Mouse (Mus musculus): Measurements from ENCODE around the gene Tlk2. TPM values are rescaled to one million over a fixed set of nuclear protein-coding genes. Genes with fewer than 3 reads are reported as not detected.

The Tlk2 gene
- polyA plus RNA-seq, 1 experiment = 97.2 TPM

GRCm38 (mm10) chr11:105293101-105293581 is 114.5 kb downstream of the Tlk2 start:
- Histone ChIP-seq H3K27ac (ENCODE audit: insufficient read depth, low read length) (peak overlapping the region; percentile 89), H3K4me3 (ENCODE audit: insufficient read depth, low read length) (peak overlapping the region; percentile 71), H3K4me1 (ENCODE audit: control insufficient read depth, insufficient read depth, low read length) (peaks cover 14% of the 10 kb centered on the region)
- TF ChIP-seq CTCF (IDR thresholded peaks at IDR 0.05; ENCODE audit: borderline replicate concordance, insufficient read depth, low read length) = no peak
- no peak for TF ChIP-seq POLR2A (IDR thresholded peaks at IDR 0.05; ENCODE audit: low read depth, low read length)

GRCm38 (mm10) chr11:105293901-105294494 is 115.4 kb downstream of the Tlk2 start:
- Histone ChIP-seq H3K4me1 (ENCODE audit: control insufficient read depth, insufficient read depth, low read length) (peaks cover 11% of the 10 kb centered on the region), H3K27ac (ENCODE audit: insufficient read depth, low read length) (peak overlapping the region; percentile 86), H3K4me3 (ENCODE audit: insufficient read depth, low read length) (peak overlapping the region; percentile 71)
- TF ChIP-seq CTCF (IDR thresholded peaks at IDR 0.05; ENCODE audit: borderline replicate concordance, insufficient read depth, low read length) (no peak), POLR2A (IDR thresholded peaks at IDR 0.05; ENCODE audit: low read depth, low read length) (0 out of 2 replicates have a peak, but pooled peaks have one; percentile 22)

GRCm38 (mm10) chr11:105296084-105296483 is 117.5 kb downstream of the Tlk2 start:
- no peak overlapping the region for H3K27ac ChIP-seq (ENCODE audit: insufficient read depth, low read length)
- peaks cover 1% of the 10 kb centered on the region; the same call in 1 of the 2 replicates for H3K4me1 ChIP-seq (ENCODE audit: control insufficient read depth, insufficient read depth, low read length)
- no peak for TF ChIP-seq POLR2A (IDR thresholded peaks at IDR 0.05; ENCODE audit: low read depth, low read length)
- no peak for TF ChIP-seq CTCF (IDR thresholded peaks at IDR 0.05; ENCODE audit: borderline replicate concordance, insufficient read depth, low read length)
- H3K4me3 ChIP-seq (ENCODE audit: insufficient read depth, low read length) = no peak overlapping the region

- Histone ChIP-seq H3K4me3 (ENCODE audit: insufficient read depth, low read length) (no peak overlapping the region), H3K27ac (ENCODE audit: insufficient read depth, low read length) (peak overlapping the region; percentile 89; the same call in 1 of the 2 replicates), H3K4me1 (ENCODE audit: control insufficient read depth, insufficient read depth, low read length) (peaks cover 26% of the 10 kb centered on the region)
- TF ChIP-seq CTCF (IDR thresholded peaks at IDR 0.05; ENCODE audit: borderline replicate concordance, insufficient read depth, low read length) (no peak), POLR2A (IDR thresholded peaks at IDR 0.05; ENCODE audit: low read depth, low read length) (no peak)
Measured at GRCm38 (mm10) chr11:105310197-105310596, 131.6 kb downstream of the Tlk2 start.

- no peak for TF ChIP-seq CTCF (IDR thresholded peaks at IDR 0.05; ENCODE audit: borderline replicate concordance, insufficient read depth, low read length)
- TF ChIP-seq POLR2A (IDR thresholded peaks at IDR 0.05; ENCODE audit: low read depth, low read length) = no peak
- peak overlapping the region; percentile 89 for H3K27ac ChIP-seq (ENCODE audit: insufficient read depth, low read length)
- H3K4me3 ChIP-seq (ENCODE audit: insufficient read depth, low read length) = no peak overlapping the region
- H3K4me1 ChIP-seq (ENCODE audit: control insufficient read depth, insufficient read depth, low read length) = peaks cover 36% of the 10 kb centered on the region
Measured at GRCm38 (mm10) chr11:105311291-105311975, 132.8 kb downstream of the Tlk2 start.

GRCm38 (mm10) chr11:105312311-105312942 is 133.8 kb downstream of the Tlk2 start:
- H3K4me1 ChIP-seq (ENCODE audit: control insufficient read depth, insufficient read depth, low read length) = peaks cover 36% of the 10 kb centered on the region
- TF ChIP-seq CTCF (IDR thresholded peaks at IDR 0.05; ENCODE audit: borderline replicate concordance, insufficient read depth, low read length) (no peak), POLR2A (IDR thresholded peaks at IDR 0.05; ENCODE audit: low read depth, low read length) (no peak)
- H3K27ac ChIP-seq (ENCODE audit: insufficient read depth, low read length) = peak overlapping the region; percentile 89
- H3K4me3 ChIP-seq (ENCODE audit: insufficient read depth, low read length) = no peak overlapping the region

GRCm38 (mm10) chr11:105312972-105313632 is 134.5 kb downstream of the Tlk2 start:
- H3K27ac ChIP-seq (ENCODE audit: insufficient read depth, low read length) = peak overlapping the region; percentile 89
- TF ChIP-seq POLR2A (IDR thresholded peaks at IDR 0.05; ENCODE audit: low read depth, low read length) (no peak), CTCF (IDR thresholded peaks at IDR 0.05; ENCODE audit: borderline replicate concordance, insufficient read depth, low read length) (no peak)
- peaks cover 36% of the 10 kb centered on the region for H3K4me1 ChIP-seq (ENCODE audit: control insufficient read depth, insufficient read depth, low read length)
- H3K4me3 ChIP-seq (ENCODE audit: insufficient read depth, low read length) = no peak overlapping the region

- Histone ChIP-seq H3K4me1 (ENCODE audit: control insufficient read depth, insufficient read depth, low read length) (peaks cover 36% of the 10 kb centered on the region), H3K4me3 (ENCODE audit: insufficient read depth, low read length) (no peak overlapping the region)
- TF ChIP-seq CTCF (IDR thresholded peaks at IDR 0.05; ENCODE audit: borderline replicate concordance, insufficient read depth, low read length) = no peak
- no peak for TF ChIP-seq POLR2A (IDR thresholded peaks at IDR 0.05; ENCODE audit: low read depth, low read length)
Measured at GRCm38 (mm10) chr11:105313633-105314014, 135.0 kb downstream of the Tlk2 start.

GRCm38 (mm10) chr11:105315296-105315695 is 136.7 kb downstream of the Tlk2 start:
- Histone ChIP-seq H3K4me1 (ENCODE audit: control insufficient read depth, insufficient read depth, low read length) (peaks cover 36% of the 10 kb centered on the region), H3K27ac (ENCODE audit: insufficient read depth, low read length) (peak overlapping the region; percentile 32; the same call in 1 of the 2 replicates), H3K4me3 (ENCODE audit: insufficient read depth, low read length) (no peak overlapping the region)
- TF ChIP-seq CTCF (IDR thresholded peaks at IDR 0.05; ENCODE audit: borderline replicate concordance, insufficient read depth, low read length) (no peak), POLR2A (IDR thresholded peaks at IDR 0.05; ENCODE audit: low read depth, low read length) (no peak)

More at GRCm38 (mm10) chr11:105313633-105314014, 135.0 kb downstream of the Tlk2 start:
- peak overlapping the region; percentile 88 for H3K27ac ChIP-seq (ENCODE audit: insufficient read depth, low read length)
